Mouse (Mus musculus) bone marrow macrophage, adult 2 months (primary cell): Measurements from ENCODE around the gene Vgll2.

Source experiments
- CTCF ChIP-seq: IDR thresholded peaks from 2 replicates; pipeline ENCODE4 v1.5.1; 2012; ENCODE audit warnings: low read depth, mild to moderate bottlenecking, low read length, moderate library complexity
- POLR2A ChIP-seq: IDR thresholded peaks from 2 replicates; pipeline ENCODE4 v1.6.1; 2012; ENCODE audit warnings: mild to moderate bottlenecking, low read depth, low read length, borderline replicate concordance

DNA sequence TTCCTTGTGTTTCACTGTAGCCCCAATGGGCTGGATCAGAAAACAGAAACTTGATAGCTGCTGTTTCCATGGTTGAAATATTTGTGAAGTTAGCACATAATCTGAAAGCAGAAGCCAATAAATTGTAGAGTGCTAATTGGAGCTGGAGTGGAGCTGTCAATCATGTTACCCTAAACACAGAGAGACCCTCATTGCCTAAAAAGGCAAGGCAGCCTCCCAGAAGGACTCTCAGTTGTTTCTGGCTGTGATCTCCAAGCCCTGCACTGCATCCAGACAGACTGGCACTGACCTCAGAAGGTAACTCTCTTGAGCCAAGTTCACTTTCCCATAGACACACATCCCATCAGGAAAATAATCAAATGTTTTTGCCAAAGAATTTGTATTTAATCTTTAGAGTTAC is 11.4 kb downstream of the Vgll2 start:
- no peak for TF ChIP-seq CTCF
- no peak for TF ChIP-seq POLR2A
